Mouse (Mus musculus): ENCODE data around the gene Adam12. TPM values are rescaled to one million over a fixed set of nuclear protein-coding genes. Genes with fewer than 3 reads are reported as not detected.
A peak's percentile ranks its signal among the peaks of the same experiment; 100 is the strongest.

The Adam12 gene
- total RNA-seq (2015; ENCODE audit: low replicate concordance) (not detected in 2 replicates), total RNA-seq (2017; ENCODE audit: low replicate concordance) (0.90 TPM in 1 of 2 replicates, not detected in the other)

- no peak for ATAC-seq (replicated peaks; ENCODE audit: low FRiP score, poor library complexity, severe bottlenecking)
These were observed at the start of gene Adam12 for GRCm38 (mm10) chr7:134231378-134232346. TSS of gene Adam12 (minus strand) at chr7:134232146.

GRCm38 (mm10) chr7:134272956-134273355 lies 41.0 kb upstream of the Adam12 start:
- no peak for ATAC-seq (replicated peaks; ENCODE audit: low FRiP score, poor library complexity, severe bottlenecking)

DNA sequence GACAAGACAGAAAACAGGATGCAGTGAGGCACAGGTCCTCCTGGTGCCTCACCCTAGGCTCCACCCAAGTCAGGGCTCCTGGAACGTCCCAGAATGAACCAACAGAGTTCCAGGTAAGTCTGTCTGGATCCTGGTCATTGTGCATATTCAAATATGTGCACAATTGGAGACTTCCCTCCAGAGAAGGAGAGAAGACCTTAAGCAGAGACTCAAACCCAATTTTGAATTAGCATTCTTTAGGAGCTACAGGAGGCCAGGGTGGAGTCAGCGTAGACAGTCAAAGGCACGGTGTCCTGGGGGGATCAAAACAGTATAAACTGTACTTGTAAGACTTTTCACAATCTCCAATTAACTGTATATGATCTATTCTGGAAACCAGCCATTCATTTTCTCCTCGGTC lies 40.5 kb upstream of the Adam12 start:
- no peak for ATAC-seq (replicated peaks; ENCODE audit: low FRiP score, poor library complexity, severe bottlenecking)

DNA sequence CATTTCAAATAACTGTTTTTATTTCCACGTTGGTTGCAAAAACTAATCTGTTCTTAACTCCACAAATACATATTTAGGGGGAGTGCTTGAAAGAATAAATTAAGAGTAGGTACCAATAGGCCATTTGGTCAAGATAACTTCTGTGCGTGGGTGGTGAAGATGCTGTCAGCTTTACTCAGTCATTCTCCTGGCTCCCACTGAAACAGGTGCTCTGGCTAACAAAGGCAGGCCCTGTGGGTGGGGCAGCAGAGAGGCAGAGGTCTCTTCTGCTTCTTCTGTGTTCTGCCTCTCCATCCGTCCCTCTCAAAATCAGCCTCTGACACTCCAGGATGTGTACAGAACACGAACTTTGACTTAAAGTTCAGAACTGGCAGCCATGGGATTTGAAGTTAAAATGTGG lies 33.8 kb upstream of the Adam12 start:
- no peak for ATAC-seq (replicated peaks; ENCODE audit: low FRiP score, poor library complexity, severe bottlenecking)

GRCm38 (mm10) chr7:134263146-134263906 lies 31.4 kb upstream of the Adam12 start:
- ATAC-seq (replicated peaks; ENCODE audit: low FRiP score, poor library complexity, severe bottlenecking), result peak; percentile 19; the same call in 1 of the 2 replicates

DNA sequence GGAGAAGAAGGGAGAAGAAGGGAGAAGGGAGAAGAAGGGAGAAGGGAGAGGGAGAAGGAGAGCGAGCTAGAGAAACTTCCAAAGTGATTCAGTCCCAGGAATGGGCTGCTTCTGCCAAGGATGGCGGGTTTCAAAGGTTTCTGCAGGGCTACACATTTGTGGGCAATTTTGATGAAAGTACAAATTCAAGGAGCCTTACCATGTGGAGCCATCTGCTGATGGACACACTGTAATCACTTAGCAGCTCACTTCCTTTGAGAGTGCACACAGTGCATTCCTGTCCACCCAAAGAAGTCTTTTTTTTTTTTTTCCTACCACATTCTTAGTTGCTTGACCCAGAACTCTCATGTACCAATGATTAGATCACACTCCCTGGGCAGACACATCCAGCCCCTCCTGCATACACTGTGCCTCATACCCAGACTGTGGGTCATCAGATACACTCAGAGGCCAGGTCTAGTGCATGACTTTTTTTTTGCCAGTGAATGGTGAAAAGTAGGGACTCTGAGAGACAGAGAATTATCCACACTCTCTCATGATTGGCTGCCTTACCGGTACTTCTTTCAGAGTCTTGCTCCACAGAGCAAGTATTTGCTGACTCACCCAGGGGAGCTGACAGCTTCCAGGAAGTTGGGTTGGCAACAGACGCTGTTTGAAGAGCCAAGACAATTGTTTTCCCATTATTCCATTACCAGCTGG lies 29.2 kb upstream of the Adam12 start:
- ATAC-seq (replicated peaks; ENCODE audit: low FRiP score, poor library complexity, severe bottlenecking), result no peak

DNA sequence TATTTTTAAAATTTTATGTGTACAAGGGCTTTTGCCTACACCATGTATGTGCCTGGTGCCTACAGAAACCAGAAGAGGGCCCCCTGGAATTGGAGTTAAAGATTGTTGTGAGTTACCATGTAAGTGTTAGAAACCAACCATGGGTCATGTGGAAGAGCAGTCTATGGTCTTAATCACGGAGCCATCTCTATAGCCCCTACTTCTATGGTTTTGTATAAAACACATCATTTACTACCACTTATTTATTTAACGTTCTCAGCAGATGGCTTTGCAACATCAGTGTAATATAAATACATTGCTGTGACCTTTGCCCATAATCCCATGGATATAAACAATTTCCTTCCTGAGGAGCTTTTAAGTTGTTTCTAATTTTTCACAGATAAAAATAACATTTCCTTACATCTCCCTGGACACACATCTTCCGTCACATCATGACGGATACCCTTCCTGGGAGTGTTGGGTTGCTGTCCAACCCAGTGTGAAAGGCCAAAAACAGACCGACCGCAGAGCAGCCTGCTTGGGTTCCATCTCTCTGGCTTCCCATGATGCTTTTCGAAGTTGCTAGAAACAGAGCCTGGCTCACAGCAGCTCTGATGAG lies 18.4 kb upstream of the Adam12 start:
- no peak for ATAC-seq (replicated peaks; ENCODE audit: low FRiP score, poor library complexity, severe bottlenecking)

DNA sequence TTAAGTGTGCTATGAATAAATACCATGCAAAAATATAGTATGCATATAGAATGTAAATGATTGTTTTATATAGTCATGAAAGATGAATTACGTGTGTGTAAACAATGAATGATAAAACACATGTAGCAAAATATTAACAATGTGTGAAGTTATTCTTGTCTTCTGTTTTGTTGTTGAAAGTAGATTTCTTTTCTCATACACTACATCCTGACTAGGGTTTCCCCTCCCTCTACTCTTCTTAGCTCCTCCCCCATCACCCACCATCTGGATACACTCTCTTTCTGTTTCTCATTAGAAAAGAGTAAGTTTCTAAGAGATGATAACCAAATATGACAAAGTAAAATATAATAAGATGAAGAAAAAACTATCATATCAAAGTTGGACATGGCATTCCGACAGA lies 16.1 kb upstream of the Adam12 start:
- no peak for ATAC-seq (replicated peaks; ENCODE audit: low FRiP score, poor library complexity, severe bottlenecking)

DNA sequence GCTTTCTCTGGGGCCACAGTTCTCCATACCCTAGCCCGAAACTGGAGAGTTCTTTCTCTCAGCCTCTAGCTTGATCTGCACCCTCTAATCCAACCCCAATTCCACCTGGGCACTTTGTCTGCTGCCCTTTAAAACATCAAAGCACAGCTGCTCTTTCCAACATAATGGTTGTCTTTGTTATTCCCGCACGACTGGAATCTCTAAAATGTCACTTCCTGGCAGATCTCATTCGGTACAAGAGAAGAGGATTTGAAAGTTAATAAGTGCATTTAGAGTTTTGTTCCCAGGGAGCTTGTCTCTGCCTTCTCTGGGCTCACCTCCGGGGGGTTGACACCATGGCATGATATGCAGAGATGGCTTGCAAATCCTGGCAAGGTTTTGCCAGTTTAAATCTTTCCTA lies 14.7 kb upstream of the Adam12 start:
- no peak for ATAC-seq (replicated peaks; ENCODE audit: low FRiP score, poor library complexity, severe bottlenecking)

GRCm38 (mm10) chr7:134242773-134243172 lies 10.8 kb upstream of the Adam12 start:
- no peak for ATAC-seq (replicated peaks; ENCODE audit: low FRiP score, poor library complexity, severe bottlenecking)

DNA sequence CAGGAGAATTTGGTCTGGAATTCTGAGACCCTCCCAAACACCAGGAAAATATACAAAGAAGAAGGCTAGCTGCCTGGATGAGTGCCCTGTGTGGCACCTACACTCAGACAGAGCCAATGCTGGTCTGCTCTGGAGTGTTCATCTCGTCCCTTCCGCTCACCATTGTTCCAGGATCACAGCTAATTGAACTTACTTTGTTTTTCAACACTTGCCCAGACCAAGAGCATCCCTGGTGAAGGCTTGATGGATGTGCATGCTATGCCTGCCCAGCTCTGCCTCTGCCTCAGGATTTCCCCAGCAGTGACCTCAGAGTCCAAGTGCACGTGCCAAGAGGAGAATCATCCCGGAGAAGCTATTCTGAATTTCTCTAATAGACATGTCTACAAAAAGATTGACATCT lies 9.3 kb upstream of the Adam12 start:
- ATAC-seq (replicated peaks; ENCODE audit: low FRiP score, poor library complexity, severe bottlenecking), result no peak

DNA sequence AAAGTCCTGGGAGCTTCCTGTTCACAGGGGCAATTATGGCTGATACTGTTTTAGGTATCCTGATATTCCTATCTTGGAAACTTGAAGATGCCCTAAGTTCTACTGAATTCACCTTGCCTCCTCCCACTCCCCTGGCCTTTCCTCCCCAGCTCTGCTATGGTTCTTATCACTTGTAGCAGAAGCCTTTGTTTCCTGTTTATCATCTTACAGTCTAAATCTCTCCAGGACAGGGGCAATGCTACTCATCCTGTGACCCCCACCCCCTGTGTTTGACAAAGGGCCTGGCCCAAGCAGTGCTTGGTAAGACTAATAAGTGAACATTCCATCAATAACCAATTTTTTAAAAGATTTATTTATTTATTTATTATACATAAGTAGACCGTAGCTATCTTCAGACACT lies 8.6 kb upstream of the Adam12 start:
- no peak for ATAC-seq (replicated peaks; ENCODE audit: low FRiP score, poor library complexity, severe bottlenecking)

- no peak for ATAC-seq (replicated peaks; ENCODE audit: low FRiP score, poor library complexity, severe bottlenecking)
These were observed 6.9 kb upstream of the Adam12 start for GRCm38 (mm10) chr7:134238863-134239262.

DNA sequence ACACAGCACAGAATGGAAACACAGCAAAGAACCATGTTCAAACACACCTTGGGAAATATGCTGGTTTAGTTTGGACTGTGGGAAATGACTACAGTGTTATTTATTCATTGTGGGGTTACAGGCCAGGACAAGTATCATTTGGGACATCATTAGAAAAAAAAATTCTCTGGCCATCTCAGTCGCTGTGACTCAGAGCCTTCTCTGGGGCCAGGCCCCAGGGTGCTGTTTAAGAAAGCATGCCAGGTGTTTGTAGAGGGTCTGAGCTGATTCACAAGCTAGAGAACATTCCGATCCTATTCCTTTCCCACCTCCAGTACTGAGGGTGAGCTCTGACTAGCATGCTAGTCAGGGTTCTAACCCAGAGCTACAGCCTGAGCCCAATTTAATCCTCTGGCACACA lies 5.4 kb upstream of the Adam12 start:
- ATAC-seq (replicated peaks; ENCODE audit: low FRiP score, poor library complexity, severe bottlenecking), result no peak

- ATAC-seq (replicated peaks; ENCODE audit: low FRiP score, poor library complexity, severe bottlenecking), result no peak
These were observed 4.8 kb upstream of the Adam12 start for GRCm38 (mm10) chr7:134236727-134237126.

- ATAC-seq (replicated peaks; ENCODE audit: low FRiP score, poor library complexity, severe bottlenecking), result no peak
These were observed 3.6 kb upstream of the Adam12 start for GRCm38 (mm10) chr7:134235552-134235951.

DNA sequence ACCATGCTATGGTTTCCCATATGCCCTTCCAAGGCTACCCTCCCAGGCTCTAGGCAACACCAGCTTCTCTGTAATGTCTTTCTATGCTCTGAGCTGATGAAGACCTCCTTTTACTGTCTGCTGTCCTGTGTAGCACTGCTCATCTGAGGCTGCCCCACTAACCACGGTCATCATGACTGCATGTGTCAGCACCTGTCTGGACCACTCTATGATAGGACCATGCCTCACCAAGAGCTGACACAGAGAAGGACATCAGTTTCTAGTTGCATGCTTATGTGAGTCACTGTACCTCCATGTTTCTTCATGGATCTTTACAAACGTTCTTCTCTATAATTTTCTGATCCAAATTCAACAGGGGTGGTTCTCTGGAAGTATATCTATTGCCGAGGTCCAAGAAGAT lies 1.2 kb downstream of the Adam12 start:
- no peak for ATAC-seq (replicated peaks; ENCODE audit: low FRiP score, poor library complexity, severe bottlenecking)

DNA sequence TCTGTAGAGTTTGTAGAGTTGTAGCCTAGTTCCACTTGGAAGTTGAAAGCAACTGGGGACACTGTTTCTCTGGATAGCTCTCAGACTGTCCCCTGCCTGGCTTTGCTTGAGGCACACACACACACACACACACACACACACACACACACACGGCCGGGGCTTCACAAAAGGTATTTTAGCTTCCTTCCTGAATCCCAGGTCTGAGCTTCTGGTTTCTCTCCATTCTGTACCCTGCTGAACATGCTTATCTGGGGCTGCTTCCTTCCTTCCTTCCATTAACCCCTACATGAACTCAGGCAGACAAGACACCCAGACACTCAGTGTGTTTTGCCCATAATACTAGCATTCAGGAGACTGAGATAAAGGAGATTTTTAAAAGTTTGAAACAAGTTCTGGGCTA lies 2.0 kb downstream of the Adam12 start:
- ATAC-seq (replicated peaks; ENCODE audit: low FRiP score, poor library complexity, severe bottlenecking), result no peak

DNA sequence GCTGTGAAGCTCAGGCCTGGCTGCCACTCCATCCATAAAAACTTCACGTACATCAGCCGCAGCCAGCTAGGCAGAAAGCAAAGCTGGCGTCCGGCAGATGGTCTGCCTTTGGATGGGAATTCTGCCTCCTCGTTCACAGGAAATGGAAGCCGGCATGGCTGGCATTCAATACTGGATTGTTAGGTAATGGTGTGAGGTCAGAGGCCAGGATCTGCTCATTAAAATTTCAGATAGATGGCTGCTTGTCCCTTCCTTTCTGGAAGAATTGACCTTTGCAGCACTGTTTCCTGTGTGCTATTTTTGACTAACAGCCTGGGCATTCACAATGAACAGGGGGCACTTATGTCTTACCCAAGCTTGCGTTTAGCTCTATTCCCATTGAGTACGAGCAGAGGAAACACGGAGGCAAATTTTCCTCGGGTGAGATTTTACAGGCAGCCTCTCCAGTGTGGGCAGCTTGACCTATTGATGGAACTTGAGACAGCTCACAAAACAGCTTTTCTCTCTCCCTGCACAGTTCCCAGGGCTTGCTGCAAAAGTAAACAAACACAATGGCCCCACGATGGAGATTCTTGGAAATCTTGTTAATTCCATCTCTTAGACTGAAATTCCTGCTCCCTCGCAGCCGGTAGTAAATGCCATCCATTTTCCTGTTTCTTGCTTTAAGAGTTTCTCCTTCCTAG lies 4.0 kb downstream of the Adam12 start:
- ATAC-seq (replicated peaks; ENCODE audit: low FRiP score, poor library complexity, severe bottlenecking), result no peak
